Mouse (Mus musculus) NIH3T3 (cell line): Measurements from ENCODE around the gene Gm20696.

Experiments
- DNase-seq: peaks from one replicate; pipeline ENCODE4 v3.0.0-alpha.2; 2012; ENCODE audit warnings: low read depth

Gene Gm20696

DNA sequence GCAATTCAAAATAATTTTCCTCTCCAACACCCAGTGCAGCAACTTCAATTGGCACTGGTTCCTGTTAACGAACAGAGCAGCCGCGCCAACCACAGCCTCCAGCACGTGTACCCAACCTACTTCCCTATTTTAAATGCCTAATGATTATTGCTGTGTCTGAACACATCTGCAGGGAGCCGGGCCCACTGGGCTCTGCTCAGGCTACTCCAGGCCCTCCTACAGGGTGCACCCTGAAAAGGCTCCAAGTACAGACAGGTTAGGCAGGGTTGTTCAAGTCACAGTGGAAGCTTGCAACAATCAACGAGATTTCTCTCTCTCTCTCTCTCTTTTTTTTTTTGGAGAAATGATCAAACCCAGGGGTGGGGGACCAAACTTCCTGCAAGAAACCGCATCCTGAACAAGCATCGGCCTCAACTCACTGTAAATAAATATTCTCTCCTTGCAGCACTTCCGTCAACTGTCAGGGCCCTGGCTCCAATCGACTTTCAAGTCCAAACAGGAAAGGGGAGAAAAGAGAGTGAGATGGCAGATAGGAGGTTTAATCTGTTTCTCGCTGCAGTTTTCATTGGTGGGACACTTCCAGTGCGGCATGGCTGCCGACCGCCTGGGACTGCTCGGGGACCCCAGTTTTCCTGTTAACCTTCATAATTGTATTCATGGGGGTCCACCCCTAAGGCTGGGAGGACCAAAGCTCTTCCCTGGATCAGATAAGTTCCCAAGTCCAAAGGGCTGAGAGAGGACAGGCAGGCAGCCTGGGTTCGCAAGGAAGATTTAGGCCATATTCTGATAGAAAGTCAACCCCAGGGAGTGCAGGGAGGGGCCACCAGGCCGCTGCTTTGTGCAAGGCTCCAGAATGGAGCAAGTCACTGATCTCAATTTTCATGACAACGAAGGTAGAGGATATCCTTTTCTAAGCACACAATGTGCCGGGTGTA lies 277.6 kb downstream of the Gm20696 start:
- DNase-seq: no peak

GRCm38 (mm10) chr6:99388023-99388422 lies 278.6 kb downstream of the Gm20696 start:
- no peak for DNase-seq

DNA sequence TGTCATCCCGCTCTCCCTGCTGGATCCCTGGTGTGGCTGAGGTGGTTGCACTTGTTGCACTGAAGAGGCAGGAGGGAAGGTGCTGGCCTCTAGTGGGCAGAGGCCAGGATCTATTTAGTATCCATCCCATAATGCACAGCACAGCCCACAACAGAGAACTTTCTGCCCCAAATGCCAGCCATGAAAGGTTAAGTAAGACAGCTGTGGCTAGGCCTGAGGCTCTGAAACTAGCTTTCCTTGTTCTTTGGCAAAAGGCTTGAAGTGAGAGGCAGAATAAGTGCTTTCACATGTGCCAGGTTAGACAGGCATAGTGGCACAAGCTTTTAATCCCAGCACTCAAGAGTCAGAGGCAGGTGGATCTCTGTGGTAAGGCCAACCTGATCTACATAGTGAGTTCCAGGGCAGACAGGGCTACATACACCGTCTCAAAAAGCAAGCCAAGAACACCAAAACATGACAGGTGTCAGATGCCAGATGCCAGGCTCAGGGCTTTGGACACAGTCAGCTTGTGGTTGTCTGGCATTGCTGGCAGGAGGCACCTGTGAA lies 281.5 kb downstream of the Gm20696 start:
- peak; percentile 52 for DNase-seq

GRCm38 (mm10) chr6:99383846-99384472 lies 282.6 kb downstream of the Gm20696 start:
- no peak for DNase-seq

- DNase-seq: no peak
Measured at GRCm38 (mm10) chr6:99380146-99380545, 286.5 kb downstream of the Gm20696 start.

- no peak for DNase-seq
Measured at GRCm38 (mm10) chr6:99378997-99379710, 287.4 kb downstream of the Gm20696 start.

DNA sequence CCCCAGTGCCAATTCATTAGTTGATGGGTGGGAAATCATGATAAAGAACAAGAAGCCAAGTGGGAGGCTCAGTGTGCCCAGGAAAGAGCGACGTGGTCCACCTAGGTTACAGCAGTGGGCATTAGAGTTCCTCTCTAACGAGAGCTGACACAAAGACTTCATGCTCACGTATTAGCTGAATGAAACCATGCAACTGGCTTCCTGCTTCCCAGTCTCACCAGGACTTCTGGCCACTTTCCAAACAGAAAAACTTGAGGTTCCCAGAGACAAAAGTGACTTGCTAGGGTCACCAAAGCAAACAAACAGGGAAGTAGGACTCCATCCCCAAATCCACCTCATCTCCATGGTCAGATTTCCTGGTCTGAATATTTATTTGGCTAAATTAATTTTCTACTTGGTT lies 288.9 kb downstream of the Gm20696 start:
- DNase-seq: no peak

DNA sequence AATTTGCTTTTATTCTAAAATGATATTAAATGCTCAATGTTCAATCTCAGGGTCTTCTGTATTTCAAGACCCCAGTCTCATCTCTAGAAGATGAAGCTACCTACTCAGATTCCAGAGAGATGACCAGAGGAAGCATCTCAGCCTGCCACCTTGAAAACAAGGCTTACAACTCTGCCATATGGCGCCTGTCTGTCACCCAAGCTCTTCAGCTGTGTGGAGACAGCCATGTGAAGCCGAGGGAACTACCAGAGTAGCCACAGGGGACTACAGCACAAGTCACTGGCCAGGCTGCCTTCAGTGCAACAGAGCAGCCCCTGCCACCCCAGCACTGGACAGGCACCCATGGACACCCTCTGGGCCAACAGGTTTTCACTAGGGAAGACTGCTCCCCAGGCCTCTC lies 289.5 kb downstream of the Gm20696 start:
- DNase-seq: no peak

DNA sequence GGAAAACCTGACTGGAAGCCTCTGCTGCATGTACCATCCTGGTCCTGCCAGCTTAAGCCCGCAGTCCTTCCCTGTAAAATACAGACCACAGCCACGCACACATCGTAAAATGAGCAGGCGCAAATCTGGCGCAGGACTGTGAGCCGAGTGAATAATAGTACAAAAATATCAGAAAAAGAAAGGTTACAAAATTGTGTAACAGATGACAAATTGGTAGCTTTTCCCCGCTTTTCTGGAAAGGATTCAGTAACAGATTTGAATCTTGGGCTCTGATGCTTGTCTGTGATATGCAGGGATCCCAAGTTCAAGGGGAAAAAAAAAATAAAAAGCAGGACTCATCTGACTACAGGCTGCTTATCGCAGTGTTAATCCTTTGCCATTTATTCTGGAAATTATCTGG lies 289.9 kb downstream of the Gm20696 start:
- DNase-seq: no peak

DNA sequence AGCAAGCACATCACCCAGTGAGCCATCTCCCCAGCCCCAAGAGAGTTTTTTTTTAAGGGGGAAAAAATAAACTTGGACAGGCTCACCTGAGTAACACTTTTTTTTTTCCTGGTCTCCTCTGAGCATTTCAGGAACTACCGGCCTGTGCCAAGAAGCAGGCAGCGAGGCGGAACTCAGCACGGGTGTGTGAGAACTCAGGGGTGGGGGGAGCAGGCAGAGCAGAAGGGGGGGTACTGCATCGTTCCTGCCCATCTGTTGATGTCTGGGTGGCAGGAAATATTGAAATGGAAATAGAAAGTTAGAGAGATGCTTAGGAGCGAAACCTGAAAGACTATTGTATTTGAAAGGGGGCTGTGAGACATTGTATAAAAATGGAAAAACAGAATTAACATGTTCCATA lies 290.7 kb downstream of the Gm20696 start:
- DNase-seq: no peak

GRCm38 (mm10) chr6:99375376-99375775 lies 291.2 kb downstream of the Gm20696 start:
- DNase-seq: no peak

DNA sequence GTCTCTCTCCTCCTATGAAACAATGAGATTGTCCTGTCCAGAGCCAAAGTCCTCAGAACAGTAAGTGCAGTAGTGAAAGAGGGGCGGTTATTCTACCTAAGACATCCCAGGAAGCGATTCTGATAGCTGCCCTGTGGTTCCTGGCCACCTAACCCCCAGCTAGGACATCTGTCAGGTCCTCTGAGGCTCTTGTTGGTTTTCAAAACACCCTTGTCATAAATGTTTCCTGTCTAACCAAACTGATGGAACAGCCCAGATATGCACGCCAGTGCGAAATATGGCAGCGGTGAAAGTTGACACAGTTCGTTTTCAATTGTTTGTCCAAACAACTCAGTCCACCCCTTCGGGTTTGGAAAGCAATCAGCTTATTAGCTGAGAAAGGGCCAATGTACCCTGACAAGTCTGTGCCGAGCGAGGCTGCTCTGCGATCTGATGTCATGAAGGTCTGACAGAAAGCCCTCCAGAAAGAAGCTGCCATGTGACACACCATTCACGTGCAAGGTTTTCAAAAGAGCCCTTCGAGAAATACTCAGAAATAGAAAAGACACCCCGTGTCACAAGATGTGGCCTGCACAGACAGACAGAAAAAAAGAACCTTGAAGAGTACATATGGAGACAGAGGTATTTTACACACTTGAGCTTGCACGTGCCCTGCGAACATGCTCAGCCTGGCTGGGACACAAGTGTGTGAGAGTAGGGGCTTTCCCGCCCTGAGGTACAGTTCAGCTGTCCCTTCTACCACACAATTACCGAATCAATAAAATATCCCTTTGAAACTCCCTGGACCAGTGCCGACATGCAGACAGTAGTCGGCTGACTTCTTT lies 291.9 kb downstream of the Gm20696 start:
- no peak for DNase-seq

DNA sequence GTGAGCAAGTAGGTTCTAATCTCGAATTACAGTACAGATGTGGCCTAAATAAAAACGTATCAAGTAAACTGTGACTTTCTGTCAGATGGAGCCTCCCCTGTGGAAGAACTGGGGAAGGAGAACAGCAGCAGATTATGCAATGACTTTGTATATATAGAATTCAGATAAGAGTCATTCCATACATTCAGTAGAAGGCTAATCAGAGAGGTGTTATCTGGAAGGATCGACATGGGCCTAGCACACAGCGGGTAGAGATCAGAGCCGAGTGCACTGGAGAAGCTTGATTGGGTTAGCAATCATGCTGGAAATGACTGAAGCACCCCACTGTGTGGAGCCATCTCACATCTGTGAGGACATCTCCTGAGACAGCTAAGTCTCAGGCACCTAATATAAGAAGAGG lies 294.2 kb downstream of the Gm20696 start:
- no peak for DNase-seq

DNA sequence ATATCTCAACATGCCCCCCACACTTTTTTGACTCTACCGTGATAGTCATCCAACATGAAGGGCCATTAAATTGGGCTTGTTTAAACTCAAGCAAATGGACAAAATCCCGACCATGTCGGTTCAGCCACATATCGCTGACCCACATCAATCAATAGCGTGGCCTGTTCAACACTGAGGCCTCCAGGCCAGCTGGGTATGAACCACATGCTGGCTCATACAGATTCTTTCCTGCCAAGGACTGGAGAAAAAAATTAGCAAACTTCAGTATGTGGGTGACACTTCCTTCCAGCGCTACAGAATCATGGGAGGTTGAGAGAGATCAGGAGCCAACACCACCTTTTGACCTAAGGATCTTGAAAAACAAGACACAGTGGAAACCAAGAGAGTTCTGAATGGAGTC lies 294.6 kb downstream of the Gm20696 start:
- DNase-seq: peak; percentile 31

GRCm38 (mm10) chr6:99369931-99370330 lies 296.7 kb downstream of the Gm20696 start:
- DNase-seq: no peak

DNA sequence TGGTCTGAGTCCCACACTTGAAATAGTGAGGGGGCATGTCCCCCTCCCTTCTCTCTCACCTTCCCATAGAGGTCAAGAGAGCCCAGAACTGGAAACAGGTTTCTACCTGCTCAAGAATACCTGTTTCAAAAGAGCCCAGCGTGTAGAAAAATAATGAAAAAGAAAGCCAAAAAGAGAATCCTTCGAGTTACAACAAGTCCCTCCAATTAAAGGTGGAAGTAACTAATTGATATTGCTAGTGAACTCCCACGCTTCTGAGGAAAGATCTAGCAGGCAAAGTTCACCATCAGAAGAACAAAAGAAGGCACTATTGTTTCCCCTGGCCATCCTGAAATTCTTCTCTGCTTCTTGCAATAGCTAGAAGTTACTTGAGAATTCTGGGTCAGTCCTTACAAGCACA lies 297.4 kb downstream of the Gm20696 start:
- no peak for DNase-seq

GRCm38 (mm10) chr6:99368118-99368753 lies 298.4 kb downstream of the Gm20696 start:
- DNase-seq: no peak

DNA sequence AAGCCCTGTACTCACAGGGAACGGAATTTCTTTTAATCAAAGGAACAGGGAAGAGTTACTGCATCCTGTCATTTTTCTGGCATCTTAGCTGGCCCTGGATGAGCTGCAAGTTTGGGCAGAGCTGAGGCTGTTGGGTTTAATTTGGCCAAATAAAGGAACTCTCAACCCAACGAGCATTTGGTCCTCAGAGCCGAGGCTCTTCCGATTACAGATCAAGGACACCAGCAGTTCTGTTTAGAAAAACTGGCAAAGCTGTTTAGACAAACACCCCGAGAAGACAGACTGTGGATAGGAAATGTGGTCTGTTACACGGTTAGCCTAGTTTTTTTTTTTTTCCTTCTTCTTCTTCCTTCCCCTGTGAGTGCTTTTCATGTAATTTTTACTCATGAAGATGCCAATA lies 302.1 kb downstream of the Gm20696 start:
- DNase-seq: no peak

DNA sequence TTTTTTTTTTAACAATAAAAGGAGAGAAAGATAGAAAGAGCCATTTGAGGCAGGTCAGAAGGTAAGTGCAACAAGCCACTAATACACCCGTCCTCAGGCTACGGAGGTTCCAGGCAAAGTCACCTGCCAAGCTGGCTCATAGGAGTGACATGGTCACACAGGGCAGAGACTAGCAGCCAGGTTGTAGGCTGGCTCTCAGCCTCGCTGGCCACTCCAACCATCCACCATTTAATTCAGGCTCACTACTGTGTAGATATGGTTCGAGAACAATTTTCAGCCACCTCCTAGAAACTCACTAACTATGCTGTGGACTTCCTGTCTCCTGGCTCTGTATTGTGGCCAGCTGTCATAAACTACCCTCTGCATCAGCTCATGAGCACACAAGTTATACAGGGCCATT lies 306.0 kb downstream of the Gm20696 start:
- DNase-seq: no peak

DNA sequence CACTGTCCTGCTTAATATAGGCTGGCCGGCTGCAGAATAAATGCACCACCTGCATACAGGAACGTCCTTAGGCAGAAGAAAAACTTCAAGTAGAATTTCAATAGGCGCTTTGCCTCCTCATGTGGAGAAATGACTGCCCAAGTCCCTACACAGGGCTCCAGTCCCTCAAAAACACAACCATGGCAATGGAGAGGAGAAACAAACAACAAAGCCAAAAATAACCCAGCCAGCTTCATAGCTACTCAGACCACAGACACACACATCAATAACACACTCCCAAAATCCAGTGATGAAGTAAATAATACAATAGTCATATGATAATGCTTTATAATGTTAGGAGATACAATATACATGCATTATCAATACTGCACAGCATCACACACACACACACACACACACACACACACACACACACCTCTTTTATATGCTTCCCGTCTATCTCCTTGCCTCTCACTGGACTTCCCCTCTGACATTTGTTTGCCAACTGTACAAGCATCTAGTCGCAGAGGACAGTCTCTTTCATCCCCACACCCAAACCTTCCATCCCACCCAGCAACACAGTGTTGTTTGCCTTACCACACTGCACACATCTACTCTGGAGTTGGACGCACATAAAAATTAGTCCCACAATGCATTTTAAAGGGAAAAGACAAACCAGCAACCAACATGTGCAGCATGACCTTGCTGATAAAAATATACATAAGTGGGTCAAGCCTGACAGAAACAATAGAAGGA lies 306.7 kb downstream of the Gm20696 start:
- DNase-seq: no peak
